Comparison of ENCODE assay signal across 33 mouse cellular contexts in genomic region chr5:111703586-111703985, GRCm38 (mm10). TPM values are rescaled to one million over a fixed set of nuclear protein-coding genes. Genes with fewer than 3 reads are reported as not detected.
DNase-seq lines count a peak whose midpoint lies in the region; ATAC-seq and TF ChIP-seq lines count a peak whose summit lies in the region.
"Had no signal": no experiment of that assay in that cellular context is flagged by ENCODE, and none has a peak within 500 bp of the region (broad histone marks: within the 10 kb centered on the region; RNA-seq: fewer than 3 reads in every experiment).

No protein-coding gene starts in this region.

- H3K9ac ChIP-seq in hindbrain, postnatal 0 days (replicated peaks; ENCODE audit: low read length), result no peak overlapping the region
- no peak overlapping the region for H3K9ac ChIP-seq in midbrain, embryonic 13.5 days (replicated peaks)
- no peak overlapping the region for H3K9ac ChIP-seq in hindbrain, embryonic 12.5 days
- no peak overlapping the region for H3K9ac ChIP-seq in midbrain, postnatal 0 days (replicated peaks; ENCODE audit: low read length, poor library complexity, severe bottlenecking)
- H3K9ac ChIP-seq: embryonic facial prominence, embryonic 15.5 days; heart, embryonic 12.5 days had no signal

- peak overlapping the region; percentile 51; the same call in 1 of the 2 replicates for H3K27ac ChIP-seq in hindbrain, embryonic 10.5 days
- H3K27ac ChIP-seq in hindbrain, postnatal 0 days, result no peak overlapping the region
- H3K27ac ChIP-seq in midbrain, embryonic 13.5 days, result peak overlapping the region; percentile 32
- no peak overlapping the region for H3K27ac ChIP-seq in midbrain, embryonic 10.5 days (replicated peaks)
- peak overlapping the region; percentile 41; the same call in 1 of the 2 replicates for H3K27ac ChIP-seq in hindbrain, embryonic 12.5 days
- H3K27ac ChIP-seq in midbrain, postnatal 0 days (ENCODE audit: low read depth, low read length), result 0 out of 2 replicates have a peak overlapping the region, but pooled peaks have one; percentile 13
- H3K27ac ChIP-seq: embryonic facial prominence, embryonic 15.5 days had no signal

- 74% methylated on average over 7 of the region's 7 CpGs for WGBS in hindbrain, embryonic 10.5 days
- WGBS in hindbrain, postnatal 0 days, result 54% methylated on average over 7 of the region's 7 CpGs
- WGBS in midbrain, embryonic 13.5 days, result 53% methylated on average over 7 of the region's 7 CpGs
- WGBS in midbrain, embryonic 10.5 days, result 88% methylated on average over 7 of the region's 7 CpGs
- 61% methylated on average over 7 of the region's 7 CpGs for WGBS in hindbrain, embryonic 12.5 days
- 55% methylated on average over 7 of the region's 7 CpGs for WGBS in midbrain, postnatal 0 days

- ATAC-seq in hindbrain, postnatal 0 days, result no peak; the same call in 1 of the 2 replicates
- peak; percentile 34; the same call in 1 of the 2 replicates for ATAC-seq in midbrain, embryonic 13.5 days
- ATAC-seq in hindbrain, embryonic 12.5 days (ENCODE audit: low FRiP score), result no peak
- ATAC-seq in midbrain, postnatal 0 days (ENCODE audit: low FRiP score), result no peak
- no peak for ATAC-seq in megakaryocyte, adult 5-6 weeks (ENCODE audit: poor library complexity, severe bottlenecking)
- ATAC-seq: intestine, postnatal 0 days; Patski had no signal

- H3K36me3 ChIP-seq in hindbrain, embryonic 10.5 days, result no peaks in the 10 kb centered on the region
- H3K36me3 ChIP-seq in hindbrain, postnatal 0 days (ENCODE audit: insufficient read depth, low read length), result no peaks in the 10 kb centered on the region
- no peaks in the 10 kb centered on the region for H3K36me3 ChIP-seq in midbrain, embryonic 13.5 days
- H3K36me3 ChIP-seq in midbrain, embryonic 10.5 days, result no peaks in the 10 kb centered on the region
- H3K36me3 ChIP-seq in hindbrain, embryonic 12.5 days, result no peaks in the 10 kb centered on the region
- H3K36me3 ChIP-seq in midbrain, postnatal 0 days (ENCODE audit: insufficient read depth, low read length), result no peaks in the 10 kb centered on the region
- H3K36me3 ChIP-seq: embryonic facial prominence, embryonic 15.5 days; heart, embryonic 12.5 days had no signal

- H3K27me3 ChIP-seq in hindbrain, embryonic 10.5 days (ENCODE audit: insufficient read depth, poor library complexity, severe bottlenecking), result peaks cover 17% of the 10 kb centered on the region
- no peaks in the 10 kb centered on the region for H3K27me3 ChIP-seq in hindbrain, postnatal 0 days (ENCODE audit: insufficient read depth, low read length)
- H3K27me3 ChIP-seq in midbrain, embryonic 13.5 days, result peaks cover 8% of the 10 kb centered on the region; the same call in 1 of the 2 replicates
- H3K27me3 ChIP-seq in midbrain, embryonic 10.5 days (ENCODE audit: low read depth, poor library complexity, severe bottlenecking), result peaks cover 49% of the 10 kb centered on the region
- no peaks in the 10 kb centered on the region for H3K27me3 ChIP-seq in hindbrain, embryonic 12.5 days
- no peaks in the 10 kb centered on the region for H3K27me3 ChIP-seq in midbrain, postnatal 0 days (ENCODE audit: insufficient read depth, low read length)
- H3K27me3 ChIP-seq: embryonic facial prominence, embryonic 15.5 days had no signal

- H3K9me3 ChIP-seq in hindbrain, embryonic 10.5 days, result no peaks in the 10 kb centered on the region
- no peaks in the 10 kb centered on the region for H3K9me3 ChIP-seq in hindbrain, postnatal 0 days (ENCODE audit: low read length)
- H3K9me3 ChIP-seq in midbrain, embryonic 13.5 days, result no peaks in the 10 kb centered on the region
- H3K9me3 ChIP-seq in midbrain, embryonic 10.5 days (replicated peaks), result no peaks in the 10 kb centered on the region
- H3K9me3 ChIP-seq in hindbrain, embryonic 12.5 days (replicated peaks), result no peaks in the 10 kb centered on the region
- H3K9me3 ChIP-seq in midbrain, postnatal 0 days (ENCODE audit: low read length), result no peaks in the 10 kb centered on the region
- H3K9me3 ChIP-seq: embryonic facial prominence, embryonic 15.5 days; heart, embryonic 12.5 days had no signal

- no peak overlapping the region for H3K4me3 ChIP-seq in hindbrain, embryonic 10.5 days
- no peak overlapping the region for H3K4me3 ChIP-seq in hindbrain, postnatal 0 days (ENCODE audit: low read length)
- no peak overlapping the region for H3K4me3 ChIP-seq in midbrain, embryonic 13.5 days (replicated peaks)
- H3K4me3 ChIP-seq in midbrain, embryonic 10.5 days, result no peak overlapping the region
- H3K4me3 ChIP-seq in hindbrain, embryonic 12.5 days, result no peak overlapping the region
- H3K4me3 ChIP-seq in midbrain, postnatal 0 days (ENCODE audit: low read depth, low read length), result no peak overlapping the region
- H3K4me3 ChIP-seq: embryonic facial prominence, embryonic 15.5 days; heart, embryonic 12.5 days had no signal

- H3K4me1 ChIP-seq in hindbrain, embryonic 10.5 days (replicated peaks), result peaks cover 61% of the 10 kb centered on the region
- peaks cover 4% of the 10 kb centered on the region; the same call in 1 of the 2 replicates for H3K4me1 ChIP-seq in hindbrain, postnatal 0 days (ENCODE audit: insufficient read depth, low read length)
- peaks cover 54% of the 10 kb centered on the region for H3K4me1 ChIP-seq in midbrain, embryonic 13.5 days (replicated peaks)
- H3K4me1 ChIP-seq in midbrain, embryonic 10.5 days, result peaks cover 55% of the 10 kb centered on the region
- H3K4me1 ChIP-seq in hindbrain, embryonic 12.5 days, result peaks cover 48% of the 10 kb centered on the region
- H3K4me1 ChIP-seq in midbrain, postnatal 0 days (ENCODE audit: insufficient read depth, low read length), result peaks cover 12% of the 10 kb centered on the region

- no peak for TF ChIP-seq CTCF in hindbrain, postnatal 0 days (IDR thresholded peaks at IDR 0.05; ENCODE audit: low read depth)
- no peak for TF ChIP-seq CTCF in midbrain, postnatal 0 days (IDR thresholded peaks at IDR 0.05)

- peak; percentile 16 for DNase-seq in hindbrain, embryonic 10.5 days (ENCODE audit: low spot score)
- DNase-seq in hindbrain, postnatal 0 days (ENCODE audit: low spot score), result no peak
- DNase-seq in midbrain, embryonic 10.5 days (ENCODE audit: low spot score), result no peak
- no peak for DNase-seq in midbrain, postnatal 0 days (ENCODE audit: low spot score)
- DNase-seq in yolk sac, embryonic 10.5 days (ENCODE audit: low spot score), result no peak
- DNase-seq: cerebellum, adult 11-12 months; cerebellum, postnatal 10 days; gastrocnemius, postnatal 14 days; heart, adult 11 months; heart, postnatal 10 days; kidney, postnatal 4 days; layer of hippocampus, adult 9-11 months; lung, postnatal 4 days; right cerebral cortex, postnatal 4 days; thymus, postnatal 36 days had no signal

- H3K4me2 ChIP-seq in hindbrain, postnatal 0 days (ENCODE audit: low read depth, low read length), result no peak overlapping the region
- H3K4me2 ChIP-seq in midbrain, embryonic 13.5 days (replicated peaks), result no peak overlapping the region
- H3K4me2 ChIP-seq in hindbrain, embryonic 12.5 days (replicated peaks), result no peak overlapping the region
- no peak overlapping the region for H3K4me2 ChIP-seq in midbrain, postnatal 0 days (ENCODE audit: low read depth, low read length, poor library complexity, severe bottlenecking)
- H3K4me2 ChIP-seq: embryonic facial prominence, embryonic 15.5 days; heart, embryonic 12.5 days had no signal

RNA-seq across cellular contexts. Expression of gene Gm26897, which starts 30.1 kb away (rescaled TPM):
- polyA plus RNA-seq in hindbrain, embryonic 10.5 days (2016; fragmentation: Nextera tagmentation; extraction: Ambion mirVana), result not detected in 2 replicates
- not detected in 2 replicates for total RNA-seq in hindbrain, postnatal 0 days (2014; rRNA removed)
- not detected in 2 replicates for polyA plus RNA-seq in hindbrain, postnatal 0 days (2015; fragmentation: Nextera tagmentation; extraction: Ambion mirVana)
- polyA plus RNA-seq in midbrain, embryonic 13.5 days (2015; fragmentation: Nextera tagmentation; extraction: Ambion mirVana), result not detected in 2 replicates
- polyA plus RNA-seq in midbrain, embryonic 10.5 days (2016; fragmentation: Nextera tagmentation; extraction: Ambion mirVana), result not detected in 2 replicates
- not detected in 2 replicates for polyA plus RNA-seq in hindbrain, embryonic 12.5 days (2016; fragmentation: Nextera tagmentation; extraction: Ambion mirVana)
- total RNA-seq in midbrain, postnatal 0 days (2014; rRNA removed), result not detected in 2 replicates
- polyA plus RNA-seq in midbrain, postnatal 0 days (2015; fragmentation: Nextera tagmentation; extraction: Ambion mirVana), result not detected in 2 replicates
- not detected in 2 replicates for total RNA-seq in megakaryocyte, adult 5-6 weeks (2015)
- total RNA-seq in megakaryocyte, adult 5-6 weeks (2017), result not detected in 2 replicates
- total RNA-seq: adrenal gland, adult 18-20 months; adrenal gland, postnatal 4 days; ES-E14; gastrocnemius, postnatal 14 days; heart, postnatal 10 days; left cerebral cortex, adult 8-10 months; liver, adult 2 months had no signal
- polyA plus RNA-seq: embryonic facial prominence, embryonic 15.5 days; heart, embryonic 12.5 days; intestine, postnatal 0 days; kidney, embryonic 14.5 days; limb, embryonic 11.5 days; liver, adult 2 months; liver, embryonic 16.5 days; lung, embryonic 16.5 days; neural tube, embryonic 14.5 days; Patski; stomach, embryonic 14.5 days had no signal

Comparison
In these comparisons a context has a peak if more than half of its experiments do, and no peak if none do; other contexts are left out.
1. H3K27ac ChIP-seq: peak in hindbrain, embryonic 10.5 days (single experiment), midbrain, embryonic 13.5 days (single experiment), hindbrain, embryonic 12.5 days (single experiment) and midbrain, postnatal 0 days (single experiment); none in hindbrain, postnatal 0 days (single experiment) and midbrain, embryonic 10.5 days (single experiment).